Mouse (Mus musculus): Measurements from ENCODE around the gene Irf3. TPM values are rescaled to one million over a fixed set of nuclear protein-coding genes. Genes with fewer than 3 reads are reported as not detected.

Gene Irf3
- polyA plus RNA-seq, 1 experiment from 2014 or later = 89.5 TPM

GRCm38 (mm10) chr7:44975117-44975419 lies 22.4 kb upstream of the Irf3 start:
- peak overlapping the region; percentile 91; the same call in 1 of the 2 replicates for H3K27ac ChIP-seq
- H3K36me3 ChIP-seq = peaks cover 41% of the 10 kb centered on the region
- H3K4me3 ChIP-seq (replicated peaks) = 0 out of 2 replicates have a peak overlapping the region, but pooled peaks have one; percentile 5
- 20% methylated on average over 6 of the region's 6 CpGs for WGBS
- no peaks in the 10 kb centered on the region for H3K27me3 ChIP-seq (replicated peaks)
- H3K9me3 ChIP-seq = no peaks in the 10 kb centered on the region
- no peak overlapping the region for H3K9ac ChIP-seq
- peak overlapping the region; percentile 71 for H3K4me2 ChIP-seq
- H3K4me1 ChIP-seq = peaks cover 27% of the 10 kb centered on the region
- ATAC-seq (ENCODE audit: insufficient read depth, low FRiP score, low read depth) = no peak

GRCm38 (mm10) chr7:44978300-44978699 lies 19.1 kb upstream of the Irf3 start:
- WGBS = 83% methylated on average over 3 of the region's 3 CpGs
- Histone ChIP-seq H3K4me3 (replicated peaks) (no peak overlapping the region), H3K4me2 (no peak overlapping the region), H3K27me3 (replicated peaks) (no peaks in the 10 kb centered on the region), H3K36me3 (peaks cover 66% of the 10 kb centered on the region), H3K4me1 (peaks cover 16% of the 10 kb centered on the region), H3K27ac (no peak overlapping the region), H3K9ac (no peak overlapping the region), H3K9me3 (no peaks in the 10 kb centered on the region)
- no peak for ATAC-seq (ENCODE audit: insufficient read depth, low FRiP score, low read depth)

- no peak overlapping the region for H3K9ac ChIP-seq
- H3K27me3 ChIP-seq (replicated peaks) = no peaks in the 10 kb centered on the region
- H3K27ac ChIP-seq = no peak overlapping the region
- 90% methylated on average over 8 of the region's 8 CpGs for WGBS
- peaks cover 23% of the 10 kb centered on the region for H3K4me1 ChIP-seq
- no peaks in the 10 kb centered on the region for H3K9me3 ChIP-seq
- no peak overlapping the region for H3K4me2 ChIP-seq
- ATAC-seq (ENCODE audit: insufficient read depth, low FRiP score, low read depth) = no peak
- H3K4me3 ChIP-seq (replicated peaks) = no peak overlapping the region
- H3K36me3 ChIP-seq = peaks cover 57% of the 10 kb centered on the region
These were observed 15.9 kb upstream of the Irf3 start for GRCm38 (mm10) chr7:44981539-44981938.

- Histone ChIP-seq H3K4me2 (no peak overlapping the region), H3K4me1 (peaks cover 28% of the 10 kb centered on the region), H3K9ac (no peak overlapping the region), H3K27me3 (replicated peaks) (no peaks in the 10 kb centered on the region), H3K36me3 (peaks cover 43% of the 10 kb centered on the region), H3K27ac (peak overlapping the region; percentile 24; the same call in 1 of the 2 replicates), H3K4me3 (replicated peaks) (no peak overlapping the region), H3K9me3 (no peaks in the 10 kb centered on the region)
- WGBS = 30% methylated on average over 6 of the region's 6 CpGs
- no peak for ATAC-seq (ENCODE audit: insufficient read depth, low FRiP score, low read depth)
These were observed 14.4 kb upstream of the Irf3 start for GRCm38 (mm10) chr7:44983085-44983484.

GRCm38 (mm10) chr7:44983944-44984832 lies 13.3 kb upstream of the Irf3 start:
- H3K27me3 ChIP-seq (replicated peaks) = no peaks in the 10 kb centered on the region
- H3K4me2 ChIP-seq = peak overlapping the region; percentile 62
- no peak overlapping the region for H3K9ac ChIP-seq
- H3K4me3 ChIP-seq (replicated peaks) = peak overlapping the region; percentile 73; the same call in 1 of the 2 replicates
- 74% methylated on average over 7 of the region's 7 CpGs for WGBS
- no peak for ATAC-seq (ENCODE audit: insufficient read depth, low FRiP score, low read depth)
- peak overlapping the region; percentile 40 for H3K27ac ChIP-seq
- H3K4me1 ChIP-seq = peaks cover 33% of the 10 kb centered on the region
- no peaks in the 10 kb centered on the region for H3K9me3 ChIP-seq
- H3K36me3 ChIP-seq = peaks cover 33% of the 10 kb centered on the region

GRCm38 (mm10) chr7:44984833-44985164 lies 12.6 kb upstream of the Irf3 start:
- WGBS = 36% methylated on average over 3 of the region's 3 CpGs
- Histone ChIP-seq H3K27me3 (replicated peaks) (no peaks in the 10 kb centered on the region), H3K27ac (peak overlapping the region; percentile 40; the same call in 1 of the 2 replicates), H3K4me2 (peak overlapping the region; percentile 62), H3K9ac (no peak overlapping the region), H3K4me1 (peaks cover 33% of the 10 kb centered on the region), H3K9me3 (no peaks in the 10 kb centered on the region), H3K36me3 (peaks cover 28% of the 10 kb centered on the region), H3K4me3 (replicated peaks) (peak overlapping the region; percentile 73)
- ATAC-seq (ENCODE audit: insufficient read depth, low FRiP score, low read depth) = no peak

GRCm38 (mm10) chr7:44985595-44986191 lies 11.8 kb upstream of the Irf3 start:
- no peak for ATAC-seq (ENCODE audit: insufficient read depth, low FRiP score, low read depth)
- Histone ChIP-seq H3K4me3 (replicated peaks) (peak overlapping the region; percentile 73), H3K9ac (peak overlapping the region; percentile 87), H3K27ac (peak overlapping the region; percentile 91), H3K36me3 (peaks cover 25% of the 10 kb centered on the region), H3K4me1 (peaks cover 33% of the 10 kb centered on the region), H3K4me2 (peak overlapping the region; percentile 62), H3K9me3 (no peaks in the 10 kb centered on the region), H3K27me3 (replicated peaks) (no peaks in the 10 kb centered on the region)
- WGBS = under 1% methylated on average over 44 of the region's 45 CpGs

GRCm38 (mm10) chr7:44986192-44986878 lies 11.1 kb upstream of the Irf3 start, which contains the start of gene Prmt1:
Gene Prmt1 (minus strand): TSS chr7:44986568.
- Histone ChIP-seq H3K27me3 (replicated peaks) (no peaks in the 10 kb centered on the region), H3K4me1 (peaks cover 33% of the 10 kb centered on the region), H3K9me3 (no peaks in the 10 kb centered on the region), H3K4me2 (peak within 1 kb of the TSS; percentile 68), H3K4me3 (replicated peaks) (peak within 1 kb of the TSS; percentile 73), H3K27ac (peak within 1 kb of the TSS; percentile 96), H3K9ac (peak within 1 kb of the TSS; percentile 87), H3K36me3 (peaks cover 22% of the 10 kb centered on the region)
- ATAC-seq (ENCODE audit: insufficient read depth, low FRiP score, low read depth) = peak; percentile 96
- under 1% methylated on average over 42 of the region's 42 CpGs for WGBS

- Histone ChIP-seq H3K36me3 (peaks cover 14% of the 10 kb centered on the region), H3K4me1 (peaks cover 33% of the 10 kb centered on the region), H3K4me2 (peak overlapping the region; percentile 68), H3K9ac (peak overlapping the region; percentile 62), H3K27me3 (replicated peaks) (no peaks in the 10 kb centered on the region), H3K9me3 (no peaks in the 10 kb centered on the region), H3K4me3 (replicated peaks) (peak overlapping the region; percentile 73), H3K27ac (peak overlapping the region; percentile 96)
- WGBS = under 1% methylated on average over 29 of the region's 29 CpGs
- peak; percentile 12; the same call in 1 of the 2 replicates for ATAC-seq (ENCODE audit: insufficient read depth, low FRiP score, low read depth)
These were observed 10.3 kb upstream of the Irf3 start for GRCm38 (mm10) chr7:44986879-44987718.

- H3K27ac ChIP-seq = peak overlapping the region; percentile 92
- H3K27me3 ChIP-seq (replicated peaks) = no peaks in the 10 kb centered on the region
- H3K4me2 ChIP-seq = peak overlapping the region; percentile 83
- peak overlapping the region; percentile 83 for H3K4me3 ChIP-seq (replicated peaks)
- peaks cover 20% of the 10 kb centered on the region for H3K4me1 ChIP-seq
- H3K36me3 ChIP-seq = peaks cover 26% of the 10 kb centered on the region
- peak overlapping the region; percentile 86 for H3K9ac ChIP-seq
- ATAC-seq (ENCODE audit: insufficient read depth, low FRiP score, low read depth) = no peak
- no peaks in the 10 kb centered on the region for H3K9me3 ChIP-seq
- 13% methylated on average over 10 of the region's 10 CpGs for WGBS
These were observed 776 bp upstream of the Irf3 start for GRCm38 (mm10) chr7:44996672-44997071.

- H3K27ac ChIP-seq = peak overlapping the region; percentile 92
- H3K4me2 ChIP-seq = peak overlapping the region; percentile 83
- WGBS = 3% methylated on average over 15 of the region's 15 CpGs
- H3K27me3 ChIP-seq (replicated peaks) = no peaks in the 10 kb centered on the region
- H3K4me3 ChIP-seq (replicated peaks) = peak overlapping the region; percentile 83
- H3K4me1 ChIP-seq = peaks cover 20% of the 10 kb centered on the region
- H3K9ac ChIP-seq = peak overlapping the region; percentile 70
- H3K36me3 ChIP-seq = peaks cover 33% of the 10 kb centered on the region
- ATAC-seq (ENCODE audit: insufficient read depth, low FRiP score, low read depth) = peak; percentile 2; the same call in 1 of the 2 replicates
- no peaks in the 10 kb centered on the region for H3K9me3 ChIP-seq
These were observed 536 bp downstream of the Irf3 start for GRCm38 (mm10) chr7:44997940-44998428.

All from stomach, embryonic 15.5 days (tissue).